Mouse (Mus musculus) forebrain, embryonic 14.5 days (tissue): ENCODE measurements around the gene Tmem234. TPM values are rescaled to one million over a fixed set of nuclear protein-coding genes. Genes with fewer than 3 reads are reported as not detected.

ENCODE experiments used
- ATAC-seq: fragments of 200-750 bp; cut with Nextera tagmentation; 2 replicates; pipeline ENCODE4 v1.8.0; 2017; ENCODE audit warnings: mild to moderate bottlenecking, moderate library complexity
- DNase-seq: peaks from one replicate; pipeline ENCODE4 v3.0.0-alpha.2; 2015; ENCODE audit warnings: low spot score
- H3K27ac ChIP-seq: fragments of 300-500 bp; sonication (generic); 2 replicates; pipeline ENCODE4 v1.5.1; 2014; ENCODE audit warnings: low read depth, mild to moderate bottlenecking, control low read depth, low read length, moderate library complexity
- H3K27me3 ChIP-seq: fragments of 300-500 bp; sonication (generic); replicated peaks from 2 replicates; pipeline ENCODE4 v1.6.1; 2014; ENCODE audit warnings: low read length, control low read depth, mixed read lengths; ENCODE audit not compliant: control insufficient read depth, insufficient read depth
- H3K36me3 ChIP-seq: fragments of 300-500 bp; sonication (generic); 2 replicates; pipeline ENCODE4 v1.6.1; 2014; ENCODE audit warnings: low read length, control low read depth; ENCODE audit not compliant: control insufficient read depth, insufficient read depth
- H3K4me1 ChIP-seq: fragments of 300-500 bp; sonication (generic); 2 replicates; pipeline ENCODE4 v1.6.1; 2014; ENCODE audit warnings: antibody characterized with exemption, low read length, control low read depth; ENCODE audit not compliant: control insufficient read depth, insufficient read depth
- H3K4me2 ChIP-seq: fragments of 300-500 bp; sonication (generic); 2 replicates; pipeline ENCODE4 v1.6.1; 2014; ENCODE audit warnings: mild to moderate bottlenecking, control low read depth, low read length
- H3K4me3 ChIP-seq: fragments of 300-500 bp; sonication (generic); 2 replicates; pipeline ENCODE4 v1.5.1; 2014; ENCODE audit warnings: low read depth, low read length, control low read depth
- H3K9ac ChIP-seq: fragments of 300-500 bp; sonication (generic); 2 replicates; pipeline ENCODE4 v1.6.1; 2014; ENCODE audit warnings: mild to moderate bottlenecking, low read length, control low read depth, moderate library complexity
- H3K9me3 ChIP-seq: fragments of 300-500 bp; sonication (generic); replicated peaks from 2 replicates; pipeline ENCODE4 v1.6.1; 2016; ENCODE audit warnings: low read length, control low read depth, mixed read lengths; ENCODE audit not compliant: control insufficient read depth
- WGBS: fragments of 180-500 bp; shearing (Covaris S2); extraction: QIAGEN DNeasy Blood & Tissue Kit; methylation state at CpG from one replicate; pipeline ENCODE4 v1.1.7; 2014; 5-methylcytosine and 5-hydroxymethylcytosine counted together
- polyA plus RNA-seq: library from polyadenylated mRNA; unstranded; fragments of >200 nt; fragmentation: Nextera tagmentation; extraction: Ambion mirVana; gene quantifications from 2 replicates; pipeline ENCODE4 v1.2.1, GENCODE M21; 2014

Gene Tmem234
- polyA plus RNA-seq, 1 experiment from 2014 or later, result 179 TPM

- H3K27me3 ChIP-seq, result no peaks in the 10 kb centered on the region
- no peak for ATAC-seq
- H3K4me2 ChIP-seq, result no peak overlapping the region
- no peaks in the 10 kb centered on the region for H3K9me3 ChIP-seq
- no peak overlapping the region for H3K9ac ChIP-seq
- no peak overlapping the region for H3K4me3 ChIP-seq
- no peak overlapping the region for H3K27ac ChIP-seq
- H3K4me1 ChIP-seq, result no peaks in the 10 kb centered on the region
- DNase-seq, result no peak
- WGBS, result 82% methylated on average over 8 of the region's 8 CpGs
- H3K36me3 ChIP-seq, result no peaks in the 10 kb centered on the region
These were observed 36.8 kb upstream of the Tmem234 start for GRCm38 (mm10) chr4:129563718-129564117.

GRCm38 (mm10) chr4:129565139-129565538 is 35.3 kb upstream of the Tmem234 start:
- no peak for DNase-seq
- 91% methylated on average over 6 of the region's 6 CpGs for WGBS
- Histone ChIP-seq H3K27ac (no peak overlapping the region), H3K9me3 (no peaks in the 10 kb centered on the region), H3K4me2 (no peak overlapping the region), H3K27me3 (no peaks in the 10 kb centered on the region), H3K36me3 (no peaks in the 10 kb centered on the region), H3K9ac (no peak overlapping the region), H3K4me3 (no peak overlapping the region), H3K4me1 (no peaks in the 10 kb centered on the region)
- ATAC-seq, result no peak

GRCm38 (mm10) chr4:129568366-129568765 is 32.1 kb upstream of the Tmem234 start:
- 91% methylated on average over 7 of the region's 7 CpGs for WGBS
- no peaks in the 10 kb centered on the region for H3K27me3 ChIP-seq
- DNase-seq, result no peak

GRCm38 (mm10) chr4:129570028-129570427 is 30.4 kb upstream of the Tmem234 start:
- Histone ChIP-seq H3K36me3 (no peaks in the 10 kb centered on the region), H3K4me2 (no peak overlapping the region), H3K4me3 (no peak overlapping the region), H3K9me3 (no peaks in the 10 kb centered on the region), H3K27me3 (no peaks in the 10 kb centered on the region), H3K9ac (no peak overlapping the region), H3K4me1 (no peaks in the 10 kb centered on the region), H3K27ac (no peak overlapping the region)
- 89% methylated on average over 6 of the region's 6 CpGs for WGBS
- DNase-seq (no peak), ATAC-seq (no peak)

More at GRCm38 (mm10) chr4:129568366-129568765, 32.1 kb upstream of the Tmem234 start:
- Histone ChIP-seq H3K4me3 (no peak overlapping the region), H3K4me2 (no peak overlapping the region), H3K27ac (no peak overlapping the region), H3K9ac (no peak overlapping the region), H3K9me3 (no peaks in the 10 kb centered on the region), H3K4me1 (no peaks in the 10 kb centered on the region), H3K36me3 (no peaks in the 10 kb centered on the region)
- no peak for ATAC-seq

GRCm38 (mm10) chr4:129571551-129572084 is 28.9 kb upstream of the Tmem234 start:
- H3K27me3 ChIP-seq, result no peaks in the 10 kb centered on the region
- H3K9me3 ChIP-seq, result no peaks in the 10 kb centered on the region
- no peaks in the 10 kb centered on the region for H3K4me1 ChIP-seq
- no peak for ATAC-seq
- no peak overlapping the region for H3K9ac ChIP-seq
- H3K36me3 ChIP-seq, result no peaks in the 10 kb centered on the region
- DNase-seq, result no peak
- H3K27ac ChIP-seq, result no peak overlapping the region
- 73% methylated on average over 8 of the region's 8 CpGs for WGBS
- no peak overlapping the region for H3K4me2 ChIP-seq
- no peak overlapping the region for H3K4me3 ChIP-seq

- no peaks in the 10 kb centered on the region for H3K36me3 ChIP-seq
- H3K4me1 ChIP-seq, result no peaks in the 10 kb centered on the region
- no peaks in the 10 kb centered on the region for H3K27me3 ChIP-seq
- 89% methylated on average over 13 of the region's 13 CpGs for WGBS
- H3K4me2 ChIP-seq, result no peak overlapping the region
- no peaks in the 10 kb centered on the region for H3K9me3 ChIP-seq
- no peak overlapping the region for H3K9ac ChIP-seq
- no peak overlapping the region for H3K4me3 ChIP-seq
- DNase-seq (no peak), ATAC-seq (no peak)
- H3K27ac ChIP-seq, result no peak overlapping the region
These were observed 28.0 kb upstream of the Tmem234 start for GRCm38 (mm10) chr4:129572236-129573092.

GRCm38 (mm10) chr4:129573093-129573370 is 27.4 kb upstream of the Tmem234 start:
- no peak overlapping the region for H3K9ac ChIP-seq
- no peaks in the 10 kb centered on the region for H3K9me3 ChIP-seq
- no peaks in the 10 kb centered on the region for H3K36me3 ChIP-seq
- H3K4me2 ChIP-seq, result no peak overlapping the region
- no peaks in the 10 kb centered on the region for H3K4me1 ChIP-seq
- H3K4me3 ChIP-seq, result no peak overlapping the region
- no peak overlapping the region for H3K27ac ChIP-seq
- no peaks in the 10 kb centered on the region for H3K27me3 ChIP-seq
- DNase-seq (no peak), ATAC-seq (no peak)
- 96% methylated on average over 4 of the region's 4 CpGs for WGBS

GRCm38 (mm10) chr4:129573430-129573829 is 27.0 kb upstream of the Tmem234 start, which contains the start of gene Lck:
Gene Lck (minus strand): TSS chr4:129573641.
- H3K9me3 ChIP-seq, result no peaks in the 10 kb centered on the region
- H3K9ac ChIP-seq, result no peak within 1 kb of the TSS
- no peak within 1 kb of the TSS for H3K4me3 ChIP-seq
- H3K27ac ChIP-seq, result no peak within 1 kb of the TSS
- WGBS, result 89% methylated on average over 8 of the region's 8 CpGs
- DNase-seq (no peak), ATAC-seq (no peak)
- H3K27me3 ChIP-seq, result no peaks in the 10 kb centered on the region
- no peaks in the 10 kb centered on the region for H3K36me3 ChIP-seq
- H3K4me2 ChIP-seq, result no peak within 1 kb of the TSS
- H3K4me1 ChIP-seq, result no peaks in the 10 kb centered on the region

GRCm38 (mm10) chr4:129575171-129575844 is 25.2 kb upstream of the Tmem234 start:
- WGBS, result 72% methylated on average over 7 of the region's 8 CpGs
- Histone ChIP-seq H3K9ac (no peak overlapping the region), H3K4me1 (no peaks in the 10 kb centered on the region), H3K4me3 (no peak overlapping the region), H3K27ac (no peak overlapping the region), H3K4me2 (no peak overlapping the region), H3K27me3 (no peaks in the 10 kb centered on the region), H3K36me3 (no peaks in the 10 kb centered on the region), H3K9me3 (no peaks in the 10 kb centered on the region)
- ATAC-seq, result no peak
- no peak for DNase-seq
